Mouse (Mus musculus): ENCODE data around the gene As3mt.

GRCm38 (mm10) chr19:46705779-46706495, 1.3 kb upstream of the As3mt start:
- TF ChIP-seq MXI1 (IDR thresholded peaks at IDR 0.05; ENCODE audit: low read depth, low read length) (no peak), CTCF (conservative IDR thresholded peaks at IDR 0.05 in 1 of 2, IDR thresholded peaks at IDR 0.05 in 1 of 2; ENCODE audit: low read depth in 2 of 2, low read length in 2 of 2) (no peak), GABPA (IDR thresholded peaks at IDR 0.05; ENCODE audit: insufficient replicate concordance, low read depth, low read length) (no peak), TCF12 (IDR thresholded peaks at IDR 0.05; ENCODE audit: low read depth, low read length) (no peak), TBP (conservative IDR thresholded peaks at IDR 0.05; ENCODE audit: low read depth, low read length) (no peak), POLR2A (IDR thresholded peaks at IDR 0.05; ENCODE audit: low read depth, low read length) (no peak), BHLHE40 (IDR thresholded peaks at IDR 0.05; ENCODE audit: low read depth, low read length) (no peak), EP300 (IDR thresholded peaks at IDR 0.05; ENCODE audit: low read length) (no peak), E2F4 (IDR thresholded peaks at IDR 0.05; ENCODE audit: insufficient replicate concordance, low read depth, low read length) (no peak), ZC3H11A (IDR thresholded peaks at IDR 0.05; ENCODE audit: low read depth, low read length) (no peak), KAT2A (IDR thresholded peaks at IDR 0.05; ENCODE audit: insufficient replicate concordance, low read length) (no peak), ZMIZ1 (IDR thresholded peaks at IDR 0.05; ENCODE audit: low read depth, low read length) (no peak), POLR2AphosphoS2 (IDR thresholded peaks at IDR 0.05; ENCODE audit: low read depth, low read length) (no peak)
